In genomic region chr10:60351248-60351647, GRCm38 (mm10) we compare ENCODE assay signal across 8 mouse cellular contexts. TPM values are rescaled to one million over a fixed set of nuclear protein-coding genes. Genes with fewer than 3 reads are reported as not detected.
DNase-seq lines count a peak whose midpoint lies in the region; ATAC-seq and TF ChIP-seq lines count a peak whose summit lies in the region.

No protein-coding gene starts in this region.

- no peak overlapping the region for H3K9ac ChIP-seq in kidney, postnatal 0 days (ENCODE audit: low read depth, low read length)
- H3K9ac ChIP-seq in intestine, embryonic 14.5 days (ENCODE audit: low read length) = peak overlapping the region; percentile 1; the same call in 1 of the 2 replicates
- no peak overlapping the region for H3K9ac ChIP-seq in midbrain, postnatal 0 days (replicated peaks; ENCODE audit: low read length, poor library complexity, severe bottlenecking)

- H3K4me1 ChIP-seq in kidney, postnatal 0 days (replicated peaks; ENCODE audit: insufficient read depth, low read length) = peaks cover 16% of the 10 kb centered on the region
- H3K4me1 ChIP-seq in brown adipose tissue, adult 24 weeks (ENCODE audit: control insufficient read depth, insufficient read depth, insufficient read length, low read length) = peaks cover 39% of the 10 kb centered on the region
- peaks cover 83% of the 10 kb centered on the region for H3K4me1 ChIP-seq in intestine, embryonic 14.5 days (replicated peaks; ENCODE audit: control insufficient read depth, insufficient read depth, low read length)
- H3K4me1 ChIP-seq in midbrain, postnatal 0 days (ENCODE audit: insufficient read depth, low read length) = peaks cover 5% of the 10 kb centered on the region; the same call in 1 of the 2 replicates

- no peak; the same call in 1 of the 2 replicates for ATAC-seq in kidney, postnatal 0 days (replicated peaks; ENCODE audit: low FRiP score, low read depth)
- 0 out of 2 replicates have a peak, but pooled peaks have one; percentile 4 for ATAC-seq in intestine, embryonic 14.5 days (replicated peaks; ENCODE audit: low FRiP score, low TSS enrichment, low read depth)
- no peak for ATAC-seq in midbrain, postnatal 0 days (ENCODE audit: low FRiP score)

- 17% methylated on average over 3 of the region's 3 CpGs for WGBS in kidney, postnatal 0 days
- WGBS in intestine, embryonic 14.5 days = 8% methylated on average over 3 of the region's 3 CpGs
- WGBS in midbrain, postnatal 0 days = 33% methylated on average over 3 of the region's 3 CpGs

- H3K27ac ChIP-seq in kidney, postnatal 0 days = peak overlapping the region; percentile 82
- H3K27ac ChIP-seq in brown adipose tissue, adult 24 weeks (replicated peaks; ENCODE audit: low read depth, low read length) = peak overlapping the region; percentile 85
- H3K27ac ChIP-seq in intestine, embryonic 14.5 days (ENCODE audit: low read depth) = peak overlapping the region; percentile 97
- 0 out of 2 replicates have a peak overlapping the region, but pooled peaks have one; percentile 47 for H3K27ac ChIP-seq in midbrain, postnatal 0 days (ENCODE audit: low read depth, low read length)

- no peak for TF ChIP-seq CTCF in kidney, postnatal 0 days (IDR thresholded peaks at IDR 0.05; ENCODE audit: low read depth)
- TF ChIP-seq CTCF in midbrain, postnatal 0 days (IDR thresholded peaks at IDR 0.05) = no peak

- H3K36me3 ChIP-seq in kidney, postnatal 0 days (ENCODE audit: insufficient read depth, low read length) = no peaks in the 10 kb centered on the region
- no peaks in the 10 kb centered on the region for H3K36me3 ChIP-seq in intestine, embryonic 14.5 days (ENCODE audit: control insufficient read depth, insufficient read depth, low read length)
- no peaks in the 10 kb centered on the region for H3K36me3 ChIP-seq in midbrain, postnatal 0 days (ENCODE audit: insufficient read depth, low read length)

- no peaks in the 10 kb centered on the region for H3K9me3 ChIP-seq in kidney, postnatal 0 days (replicated peaks; ENCODE audit: low read length)
- no peaks in the 10 kb centered on the region for H3K9me3 ChIP-seq in intestine, embryonic 14.5 days (ENCODE audit: control insufficient read depth, low read length)
- no peaks in the 10 kb centered on the region for H3K9me3 ChIP-seq in midbrain, postnatal 0 days (ENCODE audit: low read length)

- no peak for DNase-seq in kidney, postnatal 0 days (ENCODE audit: low spot score)
- no peak for DNase-seq in kidney, adult 8-10 months
- peak; percentile 63 for DNase-seq in intestine, embryonic 14.5 days (ENCODE audit: low spot score)
- no peak for DNase-seq in midbrain, postnatal 0 days (ENCODE audit: low spot score)
- no peak for DNase-seq in urinary bladder, postnatal 36 days (ENCODE audit: low spot score in 2 of 2)
- no peak for DNase-seq in thymus, postnatal 25 days
- DNase-seq in urinary bladder, postnatal 25 days (ENCODE audit: low spot score) = no peak

- H3K4me3 ChIP-seq in kidney, postnatal 0 days (replicated peaks; ENCODE audit: low read depth, low read length) = no peak overlapping the region
- peak overlapping the region; percentile 34 for H3K4me3 ChIP-seq in brown adipose tissue, adult 24 weeks (ENCODE audit: insufficient read depth, low read depth, low read length)
- no peak overlapping the region for H3K4me3 ChIP-seq in intestine, embryonic 14.5 days (ENCODE audit: low read depth, low read length)
- no peak overlapping the region for H3K4me3 ChIP-seq in midbrain, postnatal 0 days (ENCODE audit: low read depth, low read length)

- 0 out of 2 replicates have a peak, but pooled peaks cover 2% of the 10 kb centered on the region for H3K27me3 ChIP-seq in kidney, postnatal 0 days (ENCODE audit: insufficient read depth, low read length)
- no peaks in the 10 kb centered on the region for H3K27me3 ChIP-seq in intestine, embryonic 14.5 days (replicated peaks; ENCODE audit: control insufficient read depth, insufficient read depth, low read length)
- H3K27me3 ChIP-seq in midbrain, postnatal 0 days (ENCODE audit: insufficient read depth, low read length) = peaks cover 14% of the 10 kb centered on the region; the same call in 1 of the 2 replicates

- H3K4me2 ChIP-seq in kidney, postnatal 0 days (ENCODE audit: low read length) = peak overlapping the region; percentile 31
- H3K4me2 ChIP-seq in intestine, embryonic 14.5 days (ENCODE audit: low read length) = peak overlapping the region; percentile 45
- no peak overlapping the region for H3K4me2 ChIP-seq in midbrain, postnatal 0 days (ENCODE audit: low read depth, low read length, poor library complexity, severe bottlenecking)

RNA-seq across cellular contexts. Expression of gene Vsir, which starts 4.6 kb away (rescaled TPM):
- polyA plus RNA-seq in kidney, postnatal 0 days (2015; fragmentation: Nextera tagmentation; extraction: Ambion mirVana) = 3.4 and 3.7 TPM in 2 replicates
- 14.7 and 16.0 TPM in 2 replicates for polyA plus RNA-seq in brown adipose tissue, adult 24 weeks (2012; ENCODE audit: insufficient read depth, insufficient read length, missing spikeins)
- polyA plus RNA-seq in intestine, embryonic 14.5 days (2014; fragmentation: Nextera tagmentation; extraction: Ambion mirVana) = 6.0 and 6.1 TPM in 2 replicates
- 5.9 and 15.8 TPM in 2 replicates for total RNA-seq in midbrain, postnatal 0 days (2014; rRNA removed)
- polyA plus RNA-seq in midbrain, postnatal 0 days (2015; fragmentation: Nextera tagmentation; extraction: Ambion mirVana) = 3.4 and 3.7 TPM in 2 replicates

RNA-seq across cellular contexts. Expression of gene Gm17455, which starts 48.3 kb away (rescaled TPM):
- polyA plus RNA-seq in kidney, postnatal 0 days (2015; fragmentation: Nextera tagmentation; extraction: Ambion mirVana) = 0.74 and 0.84 TPM in 2 replicates
- not detected in 2 replicates for polyA plus RNA-seq in brown adipose tissue, adult 24 weeks (2012; ENCODE audit: insufficient read depth, insufficient read length, missing spikeins)
- polyA plus RNA-seq in intestine, embryonic 14.5 days (2014; fragmentation: Nextera tagmentation; extraction: Ambion mirVana) = 2.3 and 2.4 TPM in 2 replicates
- total RNA-seq in midbrain, postnatal 0 days (2014; rRNA removed) = 0.93 and 1.9 TPM in 2 replicates
- 6.9 and 12.5 TPM in 2 replicates for polyA plus RNA-seq in midbrain, postnatal 0 days (2015; fragmentation: Nextera tagmentation; extraction: Ambion mirVana)

Comparison
In these comparisons a context has a peak if more than half of its experiments do, and no peak if none do; other contexts are left out.
1. H3K27ac ChIP-seq: peak in every context shown above with its lines; median percentile 97 in intestine, embryonic 14.5 days; 85 in brown adipose tissue, adult 24 weeks; 82 in kidney, postnatal 0 days; 47 in midbrain, postnatal 0 days.